Mouse (Mus musculus): ENCODE results near the gene Zic4. TPM values are rescaled to one million over a fixed set of nuclear protein-coding genes. Genes with fewer than 3 reads are reported as not detected.

The Zic4 gene
- polyA plus RNA-seq, 1 experiment from 2014 or later, result not detected

DNA sequence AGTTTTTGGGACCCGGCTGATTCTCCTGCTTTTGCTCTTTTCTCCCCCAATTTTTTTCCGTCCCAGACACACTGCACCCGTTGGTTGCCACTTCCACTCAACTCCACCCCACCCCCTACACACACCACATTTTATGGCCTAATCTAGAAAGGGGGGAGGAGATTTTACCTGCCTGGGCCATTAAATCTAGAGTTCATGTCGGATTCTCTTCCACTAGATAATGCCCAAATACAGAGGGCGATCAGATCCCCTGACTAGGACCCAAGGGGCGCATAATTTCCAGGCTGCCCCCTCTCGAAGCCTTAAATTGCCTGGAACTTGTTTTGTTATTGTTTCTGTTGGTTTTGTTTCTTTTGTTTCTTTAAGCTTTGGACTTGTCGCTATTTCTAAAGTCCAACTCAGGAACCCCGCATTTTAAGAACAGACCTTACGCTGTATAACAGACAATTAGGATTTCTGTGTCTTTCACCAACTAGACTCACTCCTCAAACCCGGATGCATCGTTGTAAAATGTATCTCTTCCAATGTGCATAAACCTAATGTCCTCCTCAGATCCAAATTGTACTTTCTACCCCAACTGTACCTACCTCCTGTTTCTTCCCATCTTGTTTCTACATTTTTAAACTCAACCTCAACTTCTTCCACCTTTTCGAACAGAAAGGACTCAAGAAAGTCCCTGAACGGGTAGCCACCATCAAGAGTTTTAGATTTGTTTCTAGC lies 958 bp downstream of the Zic4 start:
- no peak overlapping the region for H3K4me3 ChIP-seq (ENCODE audit: low read length)
- no peaks in the 10 kb centered on the region for H3K36me3 ChIP-seq (ENCODE audit: insufficient read depth, low read length)
- no peak for ATAC-seq (ENCODE audit: low FRiP score, low TSS enrichment)
- peaks cover 11% of the 10 kb centered on the region; the same call in 1 of the 2 replicates for H3K4me1 ChIP-seq (ENCODE audit: insufficient read depth, low read length)
- WGBS, result 2% methylated on average over 14 of the region's 14 CpGs
- H3K9ac ChIP-seq (replicated peaks; ENCODE audit: low read length), result no peak overlapping the region
- peaks cover 87% of the 10 kb centered on the region for H3K27me3 ChIP-seq (ENCODE audit: insufficient read depth, low read length)
- no peak overlapping the region for H3K27ac ChIP-seq (ENCODE audit: low read length)
- no peaks in the 10 kb centered on the region for H3K9me3 ChIP-seq (ENCODE audit: low read length)
- H3K4me2 ChIP-seq (replicated peaks; ENCODE audit: low read depth, low read length), result no peak overlapping the region

DNA sequence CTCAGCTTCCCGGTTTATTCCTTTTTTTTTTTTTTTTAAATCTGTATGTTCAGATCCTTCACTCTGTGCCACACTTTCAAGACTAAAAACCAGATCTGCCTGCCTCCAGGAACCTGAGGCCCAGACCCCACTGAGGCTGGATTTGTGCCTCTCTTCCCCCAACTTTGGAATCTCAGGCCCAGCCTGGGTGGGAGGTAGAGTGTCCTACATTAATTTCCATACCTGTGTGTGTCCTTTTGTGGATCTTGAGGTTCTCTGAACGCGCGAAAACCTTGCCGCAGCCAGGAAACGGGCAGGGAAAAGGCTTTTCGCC lies 1.6 kb downstream of the Zic4 start:
- Histone ChIP-seq H3K27ac (ENCODE audit: low read length) (no peak overlapping the region), H3K9me3 (ENCODE audit: low read length) (no peaks in the 10 kb centered on the region), H3K36me3 (ENCODE audit: insufficient read depth, low read length) (no peaks in the 10 kb centered on the region), H3K4me3 (ENCODE audit: low read length) (no peak overlapping the region), H3K9ac (replicated peaks; ENCODE audit: low read length) (no peak overlapping the region), H3K4me1 (ENCODE audit: insufficient read depth, low read length) (peaks cover 11% of the 10 kb centered on the region; the same call in 1 of the 2 replicates), H3K27me3 (ENCODE audit: insufficient read depth, low read length) (peaks cover 93% of the 10 kb centered on the region), H3K4me2 (replicated peaks; ENCODE audit: low read depth, low read length) (no peak overlapping the region)
- no peak for ATAC-seq (ENCODE audit: low FRiP score, low TSS enrichment)
- WGBS, result 0% methylated on average over 7 of the region's 7 CpGs

DNA sequence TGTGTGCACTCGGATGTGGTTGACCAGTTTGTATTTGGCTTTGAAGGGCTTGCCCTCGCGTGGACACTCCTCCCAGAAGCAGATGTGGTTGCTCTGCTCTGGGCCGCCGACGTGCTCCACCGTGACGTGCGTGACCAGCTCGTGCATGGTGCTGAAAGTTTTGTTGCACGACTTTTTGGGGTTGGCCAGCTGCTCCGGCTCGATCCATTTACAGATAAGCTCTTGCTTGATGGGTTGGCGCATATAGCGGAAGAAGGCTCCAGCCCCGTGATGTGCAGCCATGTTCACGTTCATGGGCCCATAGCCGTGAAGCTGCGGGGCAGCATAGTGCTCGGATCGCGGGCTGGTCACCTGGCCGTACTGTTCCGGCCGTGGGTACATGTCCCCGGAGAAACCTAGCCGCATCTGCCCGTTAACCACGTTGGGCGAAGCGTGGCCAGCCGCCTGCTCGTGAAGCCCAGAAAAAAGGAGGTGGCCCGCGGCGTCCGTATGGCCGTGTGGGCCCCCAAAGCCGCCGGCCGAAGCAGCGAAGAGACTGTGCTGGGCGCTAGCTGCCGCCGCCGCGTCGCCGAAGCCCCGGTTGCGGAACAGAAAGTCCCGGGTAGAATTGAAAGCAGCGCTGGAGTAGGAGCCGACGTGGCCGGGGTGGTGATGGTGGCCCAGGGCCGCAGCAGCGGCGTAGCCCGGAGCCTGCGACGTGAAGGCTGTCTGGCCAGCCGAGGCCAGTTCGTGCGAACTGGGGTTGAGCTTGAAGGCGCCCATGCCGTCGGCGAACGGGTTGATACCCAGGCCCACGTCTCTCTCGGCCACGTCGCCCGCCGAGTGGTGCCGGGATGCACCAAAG lies 2.1 kb downstream of the Zic4 start:
- peaks cover 11% of the 10 kb centered on the region; the same call in 1 of the 2 replicates for H3K4me1 ChIP-seq (ENCODE audit: insufficient read depth, low read length)
- peak; percentile 68 for ATAC-seq (ENCODE audit: low FRiP score, low TSS enrichment)
- no peaks in the 10 kb centered on the region for H3K36me3 ChIP-seq (ENCODE audit: insufficient read depth, low read length)
- H3K4me3 ChIP-seq (ENCODE audit: low read length), result peak overlapping the region; percentile 34
- no peak overlapping the region for H3K27ac ChIP-seq (ENCODE audit: low read length)
- H3K4me2 ChIP-seq (replicated peaks; ENCODE audit: low read depth, low read length), result peak overlapping the region; percentile 34
- H3K9me3 ChIP-seq (ENCODE audit: low read length), result no peaks in the 10 kb centered on the region
- peaks cover 96% of the 10 kb centered on the region for H3K27me3 ChIP-seq (ENCODE audit: insufficient read depth, low read length)
- under 1% methylated on average over 77 of the region's 77 CpGs for WGBS
- H3K9ac ChIP-seq (replicated peaks; ENCODE audit: low read length), result no peak overlapping the region

DNA sequence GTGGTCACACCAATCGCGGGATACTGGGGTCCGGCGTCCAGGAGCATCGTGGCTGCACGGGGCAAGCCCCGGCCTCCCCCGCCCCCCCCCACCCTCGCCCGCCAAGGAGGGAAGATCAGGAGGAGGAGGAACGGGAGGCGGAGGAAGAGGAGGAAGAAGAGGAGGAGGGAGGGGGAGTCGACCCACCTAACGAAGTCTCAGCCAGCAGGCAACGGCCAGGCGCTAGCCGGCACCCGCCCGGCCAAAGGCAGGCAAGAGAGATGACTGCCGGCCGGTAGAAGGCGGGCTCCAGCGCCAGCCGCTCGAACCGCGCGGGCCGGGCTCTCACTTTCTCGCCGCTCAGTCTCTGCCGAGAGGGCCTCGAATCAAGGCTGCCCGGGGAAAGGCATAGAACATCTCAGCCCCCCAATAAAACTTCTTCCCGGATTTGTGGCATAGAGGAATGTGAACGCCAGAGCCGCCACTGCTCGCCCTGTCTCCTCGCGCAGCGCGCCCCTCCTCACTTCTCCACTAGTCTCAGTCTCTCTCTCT lies 2.8 kb downstream of the Zic4 start:
- no peak overlapping the region for H3K27ac ChIP-seq (ENCODE audit: low read length)
- H3K9ac ChIP-seq (replicated peaks; ENCODE audit: low read length), result no peak overlapping the region
- no peaks in the 10 kb centered on the region for H3K36me3 ChIP-seq (ENCODE audit: insufficient read depth, low read length)
- peak overlapping the region; percentile 34 for H3K4me2 ChIP-seq (replicated peaks; ENCODE audit: low read depth, low read length)
- H3K27me3 ChIP-seq (ENCODE audit: insufficient read depth, low read length), result peaks cover 98% of the 10 kb centered on the region
- peak overlapping the region; percentile 34 for H3K4me3 ChIP-seq (ENCODE audit: low read length)
- H3K4me1 ChIP-seq (ENCODE audit: insufficient read depth, low read length), result peaks cover 11% of the 10 kb centered on the region; the same call in 1 of the 2 replicates
- WGBS, result under 1% methylated on average over 41 of the region's 42 CpGs
- H3K9me3 ChIP-seq (ENCODE audit: low read length), result no peaks in the 10 kb centered on the region
- ATAC-seq (ENCODE audit: low FRiP score, low TSS enrichment), result peak; percentile 16; the same call in 1 of the 2 replicates

DNA sequence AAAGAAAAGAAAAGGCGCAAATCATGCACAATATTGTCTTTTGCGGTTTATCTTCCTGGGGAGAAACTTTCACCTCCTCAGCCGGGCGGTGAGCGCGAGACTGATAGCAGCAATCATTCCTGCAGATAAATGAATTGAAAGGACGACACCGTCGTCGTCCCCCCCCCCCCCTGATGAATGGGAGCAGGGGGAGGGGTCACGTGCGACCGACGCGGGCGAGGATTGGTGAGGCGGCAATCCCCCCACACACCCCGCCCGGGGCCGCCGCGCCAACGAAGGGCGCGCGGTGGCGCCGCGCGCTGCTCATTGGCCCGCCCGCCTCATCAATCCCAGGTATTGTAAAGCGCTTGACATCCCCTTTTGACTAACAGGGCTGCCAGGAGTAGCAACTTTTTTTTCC lies 3.5 kb downstream of the Zic4 start, which contains the start of gene Zic1:
TSS of gene Zic1 (minus strand) at position 147 of the 400 bp plus-strand sequence.
- Histone ChIP-seq H3K27me3 (ENCODE audit: insufficient read depth, low read length) (peaks cover 98% of the 10 kb centered on the region), H3K9me3 (ENCODE audit: low read length) (no peaks in the 10 kb centered on the region), H3K36me3 (ENCODE audit: insufficient read depth, low read length) (no peaks in the 10 kb centered on the region), H3K9ac (replicated peaks; ENCODE audit: low read length) (no peak within 1 kb of the TSS), H3K4me2 (replicated peaks; ENCODE audit: low read depth, low read length) (peak within 1 kb of the TSS; percentile 34), H3K4me3 (ENCODE audit: low read length) (peak within 1 kb of the TSS; percentile 34), H3K27ac (ENCODE audit: low read length) (no peak within 1 kb of the TSS), H3K4me1 (ENCODE audit: insufficient read depth, low read length) (peaks cover 11% of the 10 kb centered on the region; the same call in 1 of the 2 replicates)
- WGBS, result under 1% methylated on average over 30 of the region's 33 CpGs
- no peak for ATAC-seq (ENCODE audit: low FRiP score, low TSS enrichment)

DNA sequence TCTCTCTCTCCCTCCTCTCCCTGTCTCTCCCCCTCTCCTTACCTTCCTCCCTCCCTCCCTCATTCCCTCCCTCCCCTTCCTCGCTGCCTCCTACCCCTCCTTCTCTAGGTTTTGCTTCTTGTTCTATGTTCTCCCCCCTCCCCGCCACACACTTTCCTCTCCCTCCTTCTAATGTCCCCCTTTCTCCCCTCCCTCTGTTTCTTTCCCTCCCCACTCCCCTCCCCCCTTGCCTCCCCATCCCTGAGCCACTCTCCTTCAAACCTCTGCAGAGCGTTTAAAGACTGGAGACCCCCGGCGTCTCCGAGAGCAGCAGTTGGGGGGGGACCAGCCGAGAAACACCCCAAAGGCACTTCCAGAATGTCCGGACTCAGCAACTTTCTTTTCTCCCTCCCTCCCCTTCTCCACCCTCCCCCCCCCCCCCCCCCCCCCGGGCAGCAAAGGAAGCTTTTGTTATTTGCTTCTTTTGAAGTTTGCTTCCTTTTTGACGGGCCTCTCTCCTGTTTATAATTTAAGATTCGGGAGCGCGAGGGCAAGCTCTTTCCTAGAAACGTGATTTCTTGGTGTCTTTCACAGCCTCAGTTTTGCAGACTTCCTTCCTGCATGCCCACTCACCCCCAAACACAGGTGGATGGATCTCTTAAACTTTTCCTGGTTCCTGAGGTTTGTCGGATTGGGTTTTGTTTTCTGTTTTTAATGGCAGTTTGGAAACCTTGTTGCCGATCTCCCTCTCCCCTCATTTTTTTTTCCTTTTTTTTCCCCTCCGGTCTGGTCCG lies 4.2 kb downstream of the Zic4 start:
- Histone ChIP-seq H3K9ac (replicated peaks; ENCODE audit: low read length) (no peak overlapping the region), H3K4me3 (ENCODE audit: low read length) (no peak overlapping the region), H3K27ac (ENCODE audit: low read length) (no peak overlapping the region), H3K36me3 (ENCODE audit: insufficient read depth, low read length) (no peaks in the 10 kb centered on the region), H3K4me2 (replicated peaks; ENCODE audit: low read depth, low read length) (no peak overlapping the region), H3K9me3 (ENCODE audit: low read length) (no peaks in the 10 kb centered on the region), H3K27me3 (ENCODE audit: insufficient read depth, low read length) (peaks cover 98% of the 10 kb centered on the region), H3K4me1 (ENCODE audit: insufficient read depth, low read length) (peaks cover 11% of the 10 kb centered on the region; the same call in 1 of the 2 replicates)
- ATAC-seq (ENCODE audit: low FRiP score, low TSS enrichment), result no peak
- WGBS, result 0% methylated on average over 17 of the region's 18 CpGs

DNA sequence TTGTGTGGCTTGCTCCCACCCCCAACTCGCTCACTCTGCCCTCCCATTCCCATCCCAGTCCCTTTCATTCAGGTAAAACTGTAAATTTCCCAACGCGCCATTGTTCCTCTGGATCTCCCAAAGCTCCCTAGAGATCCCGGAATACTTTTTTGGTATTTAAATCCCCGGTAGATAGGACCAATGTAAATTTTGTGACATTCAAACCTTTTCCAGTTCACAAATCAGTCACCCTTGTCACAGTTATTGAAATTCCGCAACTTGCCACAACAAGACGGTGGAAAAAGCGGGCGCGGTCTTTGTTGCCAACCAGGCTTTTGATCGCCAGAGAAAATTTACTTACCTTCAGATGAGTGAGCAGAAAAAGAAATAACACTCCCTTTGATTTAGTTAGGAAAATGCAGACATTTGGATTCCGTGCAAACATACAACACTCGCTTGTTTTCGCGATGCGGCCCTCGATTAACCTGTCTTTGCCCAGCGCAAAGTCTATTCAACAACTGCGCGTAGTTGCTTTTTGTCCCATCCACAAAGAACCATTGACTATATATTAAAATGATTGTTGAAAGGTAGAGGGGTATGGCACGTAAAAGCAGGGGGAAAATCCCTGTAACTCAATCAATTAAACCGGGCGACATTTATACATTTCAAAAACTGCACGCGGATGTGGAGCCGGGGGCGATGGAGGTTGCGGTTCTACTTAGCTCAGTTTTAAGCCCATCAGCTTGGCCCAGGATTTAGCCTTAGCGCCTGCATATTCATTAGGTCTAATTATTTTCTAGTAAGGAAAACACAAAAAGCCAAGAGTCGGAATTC lies 5.0 kb downstream of the Zic4 start:
- H3K36me3 ChIP-seq (ENCODE audit: insufficient read depth, low read length), result no peaks in the 10 kb centered on the region
- no peak overlapping the region for H3K4me3 ChIP-seq (ENCODE audit: low read length)
- H3K27me3 ChIP-seq (ENCODE audit: insufficient read depth, low read length), result peaks cover 98% of the 10 kb centered on the region
- H3K4me1 ChIP-seq (ENCODE audit: insufficient read depth, low read length), result peaks cover 10% of the 10 kb centered on the region; the same call in 1 of the 2 replicates
- WGBS, result 2% methylated on average over 30 of the region's 30 CpGs
- no peak overlapping the region for H3K27ac ChIP-seq (ENCODE audit: low read length)
- H3K9me3 ChIP-seq (ENCODE audit: low read length), result no peaks in the 10 kb centered on the region
- H3K9ac ChIP-seq (replicated peaks; ENCODE audit: low read length), result no peak overlapping the region
- ATAC-seq (ENCODE audit: low FRiP score, low TSS enrichment), result no peak
- no peak overlapping the region for H3K4me2 ChIP-seq (replicated peaks; ENCODE audit: low read depth, low read length)

DNA sequence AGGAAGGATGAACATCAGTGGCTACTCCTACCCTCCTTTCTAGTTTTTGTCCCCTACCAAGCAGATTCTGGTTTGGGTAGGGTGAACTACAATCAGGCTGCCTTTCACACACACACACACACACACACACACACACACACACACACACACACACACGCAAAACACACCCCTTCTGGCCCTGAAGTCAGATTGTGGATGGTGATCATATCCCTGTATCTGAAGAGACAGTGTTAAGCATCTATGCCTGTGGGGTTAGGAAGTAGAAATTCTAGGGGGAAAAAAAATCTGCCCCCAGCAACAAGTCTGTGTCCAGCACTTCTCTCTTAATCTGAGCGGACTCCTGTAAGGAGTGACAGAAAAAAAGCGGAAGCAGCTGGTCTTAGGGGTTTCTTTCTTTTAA lies 5.9 kb downstream of the Zic4 start:
- Histone ChIP-seq H3K27me3 (ENCODE audit: insufficient read depth, low read length) (peaks cover 98% of the 10 kb centered on the region), H3K4me3 (ENCODE audit: low read length) (no peak overlapping the region), H3K9ac (replicated peaks; ENCODE audit: low read length) (no peak overlapping the region), H3K9me3 (ENCODE audit: low read length) (no peaks in the 10 kb centered on the region), H3K4me2 (replicated peaks; ENCODE audit: low read depth, low read length) (no peak overlapping the region), H3K4me1 (ENCODE audit: insufficient read depth, low read length) (peaks cover 8% of the 10 kb centered on the region; the same call in 1 of the 2 replicates), H3K27ac (ENCODE audit: low read length) (no peak overlapping the region), H3K36me3 (ENCODE audit: insufficient read depth, low read length) (no peaks in the 10 kb centered on the region)
- WGBS, result 6% methylated on average over 3 of the region's 3 CpGs
- no peak for ATAC-seq (ENCODE audit: low FRiP score, low TSS enrichment)

DNA sequence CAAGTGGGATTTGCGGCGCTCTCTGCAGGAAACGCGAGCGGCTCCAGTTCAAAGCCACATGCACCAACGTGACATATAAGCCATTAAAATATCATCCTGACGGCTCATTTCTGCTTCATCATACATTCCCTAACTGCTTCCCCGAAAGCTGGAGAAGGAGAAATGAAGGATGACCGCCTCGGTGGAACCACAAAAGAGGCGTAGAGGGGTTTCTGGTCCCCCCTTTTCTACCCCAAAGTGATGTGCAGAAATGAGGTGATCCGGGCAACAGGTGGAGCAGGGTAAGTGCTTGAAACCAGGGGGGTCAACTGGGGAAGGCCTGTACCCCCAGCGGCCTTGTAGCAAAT lies 6.7 kb downstream of the Zic4 start:
- Histone ChIP-seq H3K4me1 (ENCODE audit: insufficient read depth, low read length) (peaks cover 8% of the 10 kb centered on the region; the same call in 1 of the 2 replicates), H3K4me2 (replicated peaks; ENCODE audit: low read depth, low read length) (no peak overlapping the region), H3K9me3 (ENCODE audit: low read length) (no peaks in the 10 kb centered on the region), H3K36me3 (ENCODE audit: insufficient read depth, low read length) (no peaks in the 10 kb centered on the region), H3K9ac (replicated peaks; ENCODE audit: low read length) (no peak overlapping the region), H3K27me3 (ENCODE audit: insufficient read depth, low read length) (peaks cover 94% of the 10 kb centered on the region), H3K4me3 (ENCODE audit: low read length) (no peak overlapping the region), H3K27ac (ENCODE audit: low read length) (no peak overlapping the region)
- ATAC-seq (ENCODE audit: low FRiP score, low TSS enrichment), result no peak
- 4% methylated on average over 13 of the region's 13 CpGs for WGBS
